Mouse (Mus musculus) ES-E14 (cell line): ENCODE results near the gene Plce1. TPM values are rescaled to one million over a fixed set of nuclear protein-coding genes. Genes with fewer than 3 reads are reported as not detected.

Experiments
- DNase-seq: peaks from one replicate; pipeline ENCODE4 v3.0.0-alpha.2; 2013; ENCODE audit warnings: low read depth, low spot score
- H3K27ac ChIP-seq: 2 replicates; pipeline ENCODE4 v1.5.1; 2012; ENCODE audit warnings: low read depth, mild to moderate bottlenecking, low read length, moderate library complexity, mixed read lengths; ENCODE audit not compliant: poor library complexity, insufficient read depth, severe bottlenecking
- H3K36me3 ChIP-seq: 2 replicates; pipeline ENCODE4 v1.6.1; 2012; ENCODE audit warnings: mild to moderate bottlenecking, low read length, moderate library complexity, mixed read lengths; ENCODE audit not compliant: control insufficient read depth, poor library complexity, insufficient read depth, severe bottlenecking
- H3K4me1 ChIP-seq, 2 experiments: fragments of 150-350 bp in 1 of 2; sonication (generic) in 1 of 2; 2 replicates each; pipeline ENCODE4 v1.6.1; 2012; ENCODE audit warnings: low read length in 2 of 2, mild to moderate bottlenecking in 1 of 2, mixed read lengths in 1 of 2; ENCODE audit not compliant: control insufficient read depth in 2 of 2, insufficient read depth in 2 of 2, poor library complexity in 1 of 2
- H3K4me3 ChIP-seq, 2 experiments: fragments of 150-350 bp in 1 of 2; sonication (generic) in 1 of 2; 2 replicates each; pipeline ENCODE4 v1.5.1; 2012; ENCODE audit warnings: low read length in 2 of 2, low read depth in 1 of 2, mild to moderate bottlenecking in 1 of 2, mixed read lengths in 1 of 2; ENCODE audit not compliant: insufficient read depth in 1 of 2, poor library complexity in 1 of 2, severe bottlenecking in 1 of 2
- H3K9ac ChIP-seq: 2 replicates; pipeline ENCODE4 v1.6.1; 2012; ENCODE audit warnings: low read depth, mild to moderate bottlenecking, low read length, mixed read lengths; ENCODE audit not compliant: poor library complexity, insufficient read depth, severe bottlenecking
- H3K9me3 ChIP-seq: fragments of 150-350 bp; sonication (generic); 2 replicates; pipeline ENCODE4 v1.6.1; 2012; ENCODE audit warnings: low read depth, mild to moderate bottlenecking, low read length; ENCODE audit not compliant: control insufficient read depth, insufficient read depth
- CHD2 ChIP-seq: IDR thresholded peaks from 2 replicates; pipeline ENCODE4 v1.6.1; 2014; ENCODE audit warnings: mild to moderate bottlenecking, low read depth, low read length, inconsistent platforms
- HCFC1 ChIP-seq: IDR thresholded peaks from 2 replicates; pipeline ENCODE4 v1.6.1; 2012; ENCODE audit warnings: low read length, inconsistent platforms, borderline replicate concordance; ENCODE audit not compliant: insufficient read depth
- MAFK ChIP-seq: IDR thresholded peaks from 2 replicates; pipeline ENCODE4 v1.6.1; 2014; ENCODE audit warnings: mild to moderate bottlenecking, low read depth, low read length, inconsistent platforms; ENCODE audit not compliant: insufficient read depth
- ZC3H11A ChIP-seq: IDR thresholded peaks from 2 replicates; pipeline ENCODE4 v1.6.1; 2012; ENCODE audit warnings: low read depth, mild to moderate bottlenecking, inconsistent platforms, low read length, borderline replicate concordance
- ZNF384 ChIP-seq: IDR thresholded peaks from 2 replicates; pipeline ENCODE4 v1.6.1; 2012; ENCODE audit warnings: low read depth, low read length, inconsistent platforms
- in situ Hi-C, 2 experiments: fragments of 600-800 bp; cut with MboI; formaldehyde crosslinking; loops; one replicate each; pipeline ENCODE4 v1.15.1; 2025; ENCODE audit warnings: low sequenced_read_pairs in 2 of 2, inconsistent platforms in 1 of 2; ENCODE audit not compliant: unreplicated experiment in 2 of 2
- total RNA-seq: library from RNA; depleted of rRNA; stranded (reverse); fragments of 300-350 nt; gene quantifications from 2 replicates; pipeline ENCODE4 v1.2.3, GENCODE M21; 2012

Gene Plce1
- total RNA-seq, 1 experiment, result 2.2 TPM

GRCm38 (mm10) chr19:38460696-38461095, 20.2 kb upstream of the Plce1 start:
- TF ChIP-seq CHD2, result no peak
- no peak for TF ChIP-seq ZC3H11A
- TF ChIP-seq MAFK, result no peak
- no peak for TF ChIP-seq ZNF384
- TF ChIP-seq HCFC1, result no peak
- Histone ChIP-seq H3K4me1 (no peaks in the 10 kb centered on the region), H3K9ac (no peak overlapping the region), H3K27ac (no peak overlapping the region), H3K36me3 (no peaks in the 10 kb centered on the region), H3K4me3 (no peak overlapping the region), H3K9me3 (no peaks in the 10 kb centered on the region)
- DNase-seq, result no peak
- in situ Hi-C loops, result no loop called here

GRCm38 (mm10) chr19:38470257-38470893, 10.5 kb upstream of the Plce1 start:
- Histone ChIP-seq H3K36me3 (no peaks in the 10 kb centered on the region), H3K9me3 (no peaks in the 10 kb centered on the region), H3K9ac (no peak overlapping the region), H3K4me1 (no peaks in the 10 kb centered on the region), H3K4me3 (no peak overlapping the region), H3K27ac (no peak overlapping the region)
- TF ChIP-seq ZC3H11A (no peak), ZNF384 (no peak), CHD2 (no peak), HCFC1 (no peak), MAFK (no peak)
- DNase-seq, result no peak
- in situ Hi-C loops, result no loop called here

- in situ Hi-C loops, result no loop called here
- no peaks in the 10 kb centered on the region for H3K9me3 ChIP-seq
- TF ChIP-seq ZC3H11A (no peak), ZNF384 (no peak), HCFC1 (no peak), CHD2 (no peak), MAFK (no peak)
- H3K27ac ChIP-seq, result no peak overlapping the region
- DNase-seq, result no peak
- H3K4me3 ChIP-seq, result no peak overlapping the region
- H3K4me1 ChIP-seq, result peaks cover 0 to under 1% of the 10 kb centered on the region in 2 experiments; a peak in 1 of 4 replicates
- H3K36me3 ChIP-seq, result no peaks in the 10 kb centered on the region
- no peak overlapping the region for H3K9ac ChIP-seq
Measured at GRCm38 (mm10) chr19:38475394-38475793, 5.5 kb upstream of the Plce1 start.

- TF ChIP-seq MAFK (no peak), ZC3H11A (no peak), HCFC1 (no peak), ZNF384 (no peak), CHD2 (no peak)
- no peaks in the 10 kb centered on the region for H3K36me3 ChIP-seq
- H3K4me3 ChIP-seq, result no peak overlapping the region
- no peak overlapping the region for H3K27ac ChIP-seq
- no peak for DNase-seq
- in situ Hi-C loops, result no loop called here
- peaks cover 5 to 7% of the 10 kb centered on the region in 2 experiments; a peak in 2 of 4 replicates for H3K4me1 ChIP-seq
- no peak overlapping the region for H3K9ac ChIP-seq
- no peaks in the 10 kb centered on the region for H3K9me3 ChIP-seq
Measured at GRCm38 (mm10) chr19:38478286-38478685, 2.6 kb upstream of the Plce1 start.

- Histone ChIP-seq H3K36me3 (no peaks in the 10 kb centered on the region), H3K9ac (no peak overlapping the region), H3K4me3 (no peak overlapping the region; a peak in 1 of 4 replicates), H3K27ac (no peak overlapping the region), H3K9me3 (no peaks in the 10 kb centered on the region), H3K4me1 (peaks cover 5 to 7% of the 10 kb centered on the region in 2 experiments; a peak in 2 of 4 replicates)
- DNase-seq, result no peak
- TF ChIP-seq ZNF384, result no peak
- in situ Hi-C loops, result no loop called here
Measured at GRCm38 (mm10) chr19:38478948-38479347, 2.0 kb upstream of the Plce1 start.
